Mouse (Mus musculus) neural tube, embryonic 11.5 days (tissue): ENCODE data around the gene Hdac7. TPM values are rescaled to one million over a fixed set of nuclear protein-coding genes. Genes with fewer than 3 reads are reported as not detected.

Experiments used
- ATAC-seq: fragments of 200-750 bp; cut with Nextera tagmentation; 2 replicates; pipeline ENCODE4 v1.8.0; 2017; ENCODE audit warnings: moderate number of reproducible peaks, mild to moderate bottlenecking, moderate TSS enrichment, moderate library complexity; ENCODE audit not compliant: insufficient read depth, low FRiP score, low TSS enrichment
- DNase-seq: peaks from one replicate; pipeline ENCODE4 v3.0.0-alpha.2; 2015; ENCODE audit warnings: low spot score
- H3K27ac ChIP-seq: fragments of 300-500 bp; sonication (generic); 2 replicates; pipeline ENCODE4 v1.5.1; 2014; ENCODE audit warnings: low read depth, mild to moderate bottlenecking, low read length
- H3K27me3 ChIP-seq: fragments of 300-500 bp; sonication (generic); 2 replicates; pipeline ENCODE4 v1.6.1; 2014; ENCODE audit warnings: mild to moderate bottlenecking, low read length, mixed read lengths; ENCODE audit not compliant: control insufficient read depth, insufficient read depth
- H3K36me3 ChIP-seq: fragments of 300-500 bp; sonication (generic); 2 replicates; pipeline ENCODE4 v1.6.1; 2014; ENCODE audit warnings: mild to moderate bottlenecking, low read length, moderate library complexity, mixed read lengths; ENCODE audit not compliant: control insufficient read depth, insufficient read depth
- H3K4me1 ChIP-seq: fragments of 300-500 bp; sonication (generic); 2 replicates; pipeline ENCODE4 v1.6.1; 2014; ENCODE audit warnings: low read length, mixed read lengths; ENCODE audit not compliant: control insufficient read depth, insufficient read depth
- H3K4me2 ChIP-seq: fragments of 300-500 bp; sonication (generic); 2 replicates; pipeline ENCODE4 v1.6.1; 2014; ENCODE audit warnings: low read depth, mild to moderate bottlenecking, moderate library complexity
- H3K4me3 ChIP-seq: fragments of 300-500 bp; sonication (generic); 2 replicates; pipeline ENCODE4 v1.5.1; 2014; ENCODE audit warnings: low read depth, low read length
- H3K9ac ChIP-seq: fragments of 300-500 bp; sonication (generic); 2 replicates; pipeline ENCODE4 v1.6.1; 2014; ENCODE audit warnings: mild to moderate bottlenecking, low read length
- H3K9me3 ChIP-seq: fragments of 300-500 bp; sonication (generic); 2 replicates; pipeline ENCODE4 v1.6.1; 2016; ENCODE audit warnings: low read length; ENCODE audit not compliant: control insufficient read depth
- WGBS: fragments of 180-500 bp; shearing (Covaris S2); extraction: QIAGEN DNeasy Blood & Tissue Kit; methylation state at CpG from one replicate; pipeline ENCODE4 v1.1.7; 2014; 5-methylcytosine and 5-hydroxymethylcytosine counted together
- polyA plus RNA-seq: library from polyadenylated mRNA; unstranded; fragments of >200 nt; fragmentation: Nextera tagmentation; extraction: Ambion mirVana; gene quantifications from 2 replicates; pipeline ENCODE4 v1.2.1, GENCODE M21; 2014

Gene Hdac7
- polyA plus RNA-seq, 1 experiment from 2014 or later, result 21.0 TPM

- Histone ChIP-seq H3K36me3 (no peaks in the 10 kb centered on the region), H3K27ac (no peak overlapping the region), H3K4me1 (no peaks in the 10 kb centered on the region), H3K4me2 (no peak overlapping the region), H3K9me3 (no peaks in the 10 kb centered on the region), H3K4me3 (no peak overlapping the region), H3K9ac (no peak overlapping the region), H3K27me3 (no peaks in the 10 kb centered on the region)
- no peak for DNase-seq
- 74% methylated on average over 10 of the region's 10 CpGs for WGBS
- no peak for ATAC-seq
These were observed 99.4 kb downstream of the Hdac7 start for GRCm38 (mm10) chr15:97744930-97745329.

- 73% methylated on average over 12 of the region's 12 CpGs for WGBS
- H3K9me3 ChIP-seq, result no peaks in the 10 kb centered on the region
- no peaks in the 10 kb centered on the region for H3K36me3 ChIP-seq
- no peak overlapping the region for H3K9ac ChIP-seq
- ATAC-seq, result no peak
- H3K27ac ChIP-seq, result no peak overlapping the region
- DNase-seq, result no peak
- no peaks in the 10 kb centered on the region for H3K27me3 ChIP-seq
- H3K4me3 ChIP-seq, result no peak overlapping the region
- H3K4me2 ChIP-seq, result no peak overlapping the region
- no peaks in the 10 kb centered on the region for H3K4me1 ChIP-seq
These were observed 100.3 kb downstream of the Hdac7 start for GRCm38 (mm10) chr15:97743961-97744525.

DNA sequence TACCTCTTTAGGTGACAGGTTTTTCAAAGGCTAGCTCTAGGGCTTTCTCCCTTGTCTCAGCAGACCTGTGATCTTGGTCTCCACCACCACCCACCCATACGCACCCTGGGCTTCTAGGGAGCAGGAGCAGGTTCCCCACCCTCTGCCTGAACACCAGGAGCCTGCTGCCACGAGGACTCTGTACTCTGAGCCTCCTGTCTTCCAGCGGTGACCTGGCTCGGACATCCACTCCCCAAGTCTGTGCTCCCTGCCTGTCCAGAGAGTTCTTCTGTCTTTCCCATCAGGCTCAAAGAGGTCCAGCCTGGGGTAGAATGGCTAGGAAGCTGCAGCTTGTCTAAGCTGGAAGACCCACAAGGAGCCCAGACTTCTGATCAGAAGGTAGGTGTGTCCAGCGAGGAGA lies 101.1 kb downstream of the Hdac7 start:
- Histone ChIP-seq H3K9ac (no peak overlapping the region), H3K9me3 (no peaks in the 10 kb centered on the region), H3K27me3 (no peaks in the 10 kb centered on the region), H3K27ac (no peak overlapping the region), H3K36me3 (no peaks in the 10 kb centered on the region), H3K4me3 (no peak overlapping the region), H3K4me2 (no peak overlapping the region), H3K4me1 (no peaks in the 10 kb centered on the region)
- DNase-seq, result no peak
- 84% methylated on average over 5 of the region's 5 CpGs for WGBS
- no peak for ATAC-seq

Other genes with a start within 250 kb of the Hdac7 start
- gene Rpap3, start 138.7 kb downstream of the Hdac7 start, polyA plus RNA-seq, result 43.6 and 45.8 TPM in 2 replicates
- gene Endou, start 113.2 kb downstream of the Hdac7 start, polyA plus RNA-seq, result 0.20 and 0.32 TPM in 2 replicates
- 3.5 and 6.0 TPM in 2 replicates for gene Rapgef3, start 76.5 kb downstream of the Hdac7 start, polyA plus RNA-seq
- gene Slc48a1, start 66.0 kb downstream of the Hdac7 start, polyA plus RNA-seq, result 29.2 and 29.3 TPM in 2 replicates
- gene Vdr, start 66.1 kb upstream of the Hdac7 start, polyA plus RNA-seq, result 0.16 TPM in 1 of 2 replicates, not detected in the other
- gene Tmem106c, start 119.7 kb upstream of the Hdac7 start, polyA plus RNA-seq, result 50.2 and 55.9 TPM in 2 replicates
- gene Col2a1, start 160.2 kb upstream of the Hdac7 start, polyA plus RNA-seq, result 208 and 219 TPM in 2 replicates
- 36.2 and 41.3 TPM in 2 replicates for gene Pfkm, start 248.1 kb upstream of the Hdac7 start, polyA plus RNA-seq
- 40.1 and 41.0 TPM in 2 replicates for gene Senp1, start 249.2 kb upstream of the Hdac7 start, polyA plus RNA-seq